Comparison of ENCODE assay signal across 22 mouse cellular contexts in the genomic region with DNA sequence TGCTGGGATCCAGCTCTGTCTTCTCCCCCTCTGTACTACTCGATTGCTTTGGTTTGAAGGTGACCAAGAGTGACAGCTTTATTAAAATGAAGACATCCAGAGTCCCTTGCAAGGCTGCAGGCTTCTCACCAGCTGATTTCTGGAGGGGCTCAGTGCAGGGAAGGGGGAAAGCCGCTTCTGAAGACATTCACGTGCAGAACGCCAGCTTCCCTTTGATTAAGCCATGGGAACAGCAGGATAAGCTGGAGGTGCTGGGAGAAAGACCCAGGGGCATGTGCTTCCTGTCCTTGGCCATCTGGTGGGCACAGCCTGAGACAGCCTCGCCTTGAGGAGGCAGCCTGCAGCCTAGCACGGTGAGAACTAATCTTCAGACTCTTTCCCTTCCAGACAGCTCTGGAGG. TPM values are rescaled to one million over a fixed set of nuclear protein-coding genes. Genes with fewer than 3 reads are reported as not detected.
DNase-seq lines count a peak whose midpoint lies in the region; ATAC-seq and TF ChIP-seq lines count a peak whose summit lies in the region.
"Had no signal": no experiment of that assay in that cellular context is flagged by ENCODE, and none has a peak within 500 bp of the region (broad histone marks: within the 10 kb centered on the region; RNA-seq: fewer than 3 reads in every experiment).

No protein-coding gene starts in this region.

- TF ChIP-seq POLR2A in heart, adult 2 months (IDR thresholded peaks at IDR 0.05; ENCODE audit: insufficient read depth, low read depth, low read length), result no peak

- no peaks in the 10 kb centered on the region; the same call in 1 of the 2 replicates for H3K27me3 ChIP-seq in heart, embryonic 12.5 days (replicated peaks)
- no peaks in the 10 kb centered on the region for H3K27me3 ChIP-seq in heart, adult 2 months (ENCODE audit: control insufficient read depth, insufficient read depth, low read length)
- H3K27me3 ChIP-seq in forebrain, embryonic 12.5 days, result no peaks in the 10 kb centered on the region
- H3K27me3 ChIP-seq in forebrain, embryonic 16.5 days (replicated peaks; ENCODE audit: control insufficient read depth, insufficient read depth, low read length), result no peaks in the 10 kb centered on the region
- H3K27me3 ChIP-seq in midbrain, embryonic 15.5 days (replicated peaks), result no peaks in the 10 kb centered on the region
- H3K27me3 ChIP-seq: embryonic facial prominence, embryonic 15.5 days; neural tube, embryonic 13.5 days had no signal

- H3K27ac ChIP-seq in heart, embryonic 12.5 days (ENCODE audit: poor library complexity, severe bottlenecking), result 0 out of 2 replicates have a peak overlapping the region, but pooled peaks have one; percentile 22
- no peak overlapping the region for H3K27ac ChIP-seq in heart, adult 2 months
- 0 out of 2 replicates have a peak overlapping the region, but pooled peaks have one; percentile 42 for H3K27ac ChIP-seq in forebrain, embryonic 12.5 days
- H3K27ac ChIP-seq in forebrain, embryonic 16.5 days (ENCODE audit: low read length), result no peak overlapping the region
- H3K27ac ChIP-seq in midbrain, embryonic 15.5 days, result 0 out of 2 replicates have a peak overlapping the region, but pooled peaks have one; percentile 38
- H3K27ac ChIP-seq: embryonic facial prominence, embryonic 15.5 days; limb, embryonic 10.5 days; macrophage; neural tube, embryonic 13.5 days had no signal

- no peak for TF ChIP-seq CTCF in heart, adult 2 months (IDR thresholded peaks at IDR 0.05)

- H3K79me2 ChIP-seq in heart, adult 2 months (replicated peaks; ENCODE audit: control insufficient read depth, insufficient read depth, low read length), result no peaks in the 10 kb centered on the region

- H3K4me2 ChIP-seq in heart, embryonic 12.5 days, result no peak overlapping the region
- H3K4me2 ChIP-seq in forebrain, embryonic 12.5 days, result no peak overlapping the region
- H3K4me2 ChIP-seq in forebrain, embryonic 16.5 days (ENCODE audit: low read length), result no peak overlapping the region
- no peak overlapping the region for H3K4me2 ChIP-seq in midbrain, embryonic 15.5 days
- H3K4me2 ChIP-seq: embryonic facial prominence, embryonic 15.5 days; liver, embryonic 11.5 days; neural tube, embryonic 13.5 days had no signal

- intact Hi-C loops in heart, adult 2 months (cut with DNase I), result no loop called here

- TF ChIP-seq EP300 in heart, adult 2 months (IDR thresholded peaks at IDR 0.05; ENCODE audit: insufficient read depth, low read depth, low read length), result no peak

- H3K9ac ChIP-seq in heart, embryonic 12.5 days, result no peak overlapping the region
- no peak overlapping the region for H3K9ac ChIP-seq in heart, adult 2 months (ENCODE audit: low read depth, low read length)
- H3K9ac ChIP-seq in forebrain, embryonic 12.5 days, result no peak overlapping the region
- no peak overlapping the region for H3K9ac ChIP-seq in forebrain, embryonic 16.5 days (replicated peaks; ENCODE audit: low read depth, low read length)
- no peak overlapping the region for H3K9ac ChIP-seq in midbrain, embryonic 15.5 days
- H3K9ac ChIP-seq: embryonic facial prominence, embryonic 15.5 days; neural tube, embryonic 13.5 days had no signal

- no peak for ATAC-seq in heart, embryonic 12.5 days (ENCODE audit: insufficient number of reproducible peaks, low FRiP score)
- 0 out of 2 replicates have a peak, but pooled peaks have one; percentile 44 for ATAC-seq in forebrain, embryonic 12.5 days (ENCODE audit: low FRiP score)
- ATAC-seq in forebrain, embryonic 16.5 days, result peak; percentile 33; the same call in 1 of the 2 replicates
- ATAC-seq in midbrain, embryonic 15.5 days (replicated peaks), result no peak
- ATAC-seq: inflammation-experienced regulatory T-cells, adult 6 months had no signal

- H3K36me3 ChIP-seq in heart, embryonic 12.5 days, result no peaks in the 10 kb centered on the region
- H3K36me3 ChIP-seq in heart, adult 2 months (ENCODE audit: control insufficient read depth, insufficient read depth, low read length), result no peaks in the 10 kb centered on the region
- H3K36me3 ChIP-seq in forebrain, embryonic 12.5 days (replicated peaks), result no peaks in the 10 kb centered on the region
- no peaks in the 10 kb centered on the region for H3K36me3 ChIP-seq in forebrain, embryonic 16.5 days (ENCODE audit: control insufficient read depth, insufficient read depth)
- no peaks in the 10 kb centered on the region for H3K36me3 ChIP-seq in midbrain, embryonic 15.5 days (replicated peaks)
- H3K36me3 ChIP-seq: embryonic facial prominence, embryonic 15.5 days; limb, embryonic 10.5 days; neural tube, embryonic 13.5 days had no signal

- WGBS in heart, embryonic 12.5 days, result 35% methylated on average over 6 of the region's 6 CpGs
- WGBS in heart, adult 2 months, result 60% methylated on average over 6 of the region's 6 CpGs
- 47% methylated on average over 6 of the region's 6 CpGs for WGBS in forebrain, embryonic 12.5 days
- WGBS in forebrain, embryonic 16.5 days, result 34% methylated on average over 6 of the region's 6 CpGs
- WGBS in midbrain, embryonic 15.5 days, result 19% methylated on average over 6 of the region's 6 CpGs

- H3K4me3 ChIP-seq in heart, embryonic 12.5 days, result no peak overlapping the region
- H3K4me3 ChIP-seq in heart, adult 2 months, result no peak overlapping the region
- no peak overlapping the region for H3K4me3 ChIP-seq in forebrain, embryonic 12.5 days (replicated peaks)
- H3K4me3 ChIP-seq in forebrain, embryonic 16.5 days (replicated peaks; ENCODE audit: low read length), result no peak overlapping the region
- H3K4me3 ChIP-seq in midbrain, embryonic 15.5 days, result no peak overlapping the region
- H3K4me3 ChIP-seq: embryonic facial prominence, embryonic 15.5 days; limb, embryonic 10.5 days; neural tube, embryonic 13.5 days had no signal

- no peak for DNase-seq in heart, adult 2 months
- DNase-seq in thymus, postnatal 10 days (ENCODE audit: low spot score in 2 of 2), result no peak
- no peak for DNase-seq in gastrocnemius, adult 18-20 months (ENCODE audit: low spot score)
- no peak for DNase-seq in ovary, postnatal 10 days (ENCODE audit: low spot score)
- DNase-seq: adrenal gland, postnatal 36 days; cerebellum, adult 9-10 months; embryo, embryonic 11 days; heart, adult 18-20 months; heart, postnatal 10 days; kidney, postnatal 4 days; lung, adult 2 months had no signal

- no peaks in the 10 kb centered on the region for H3K9me3 ChIP-seq in heart, embryonic 12.5 days (replicated peaks)
- H3K9me3 ChIP-seq in forebrain, embryonic 12.5 days, result no peaks in the 10 kb centered on the region
- H3K9me3 ChIP-seq in forebrain, embryonic 16.5 days (ENCODE audit: control insufficient read depth, low read length), result no peaks in the 10 kb centered on the region
- H3K9me3 ChIP-seq in midbrain, embryonic 15.5 days, result no peaks in the 10 kb centered on the region
- H3K9me3 ChIP-seq: embryonic facial prominence, embryonic 15.5 days; limb, embryonic 10.5 days; neural tube, embryonic 13.5 days had no signal

- peaks cover 15% of the 10 kb centered on the region for H3K4me1 ChIP-seq in heart, embryonic 12.5 days (replicated peaks)
- H3K4me1 ChIP-seq in heart, adult 2 months (ENCODE audit: control insufficient read depth, insufficient read depth, low read length), result peaks cover 3% of the 10 kb centered on the region
- peaks cover 14% of the 10 kb centered on the region; the same call in 1 of the 2 replicates for H3K4me1 ChIP-seq in forebrain, embryonic 12.5 days
- peaks cover 9% of the 10 kb centered on the region; the same call in 1 of the 2 replicates for H3K4me1 ChIP-seq in forebrain, embryonic 16.5 days (replicated peaks; ENCODE audit: control insufficient read depth, insufficient read depth, low read length)
- peaks cover 22% of the 10 kb centered on the region for H3K4me1 ChIP-seq in midbrain, embryonic 15.5 days

RNA-seq across cellular contexts. Expression of gene Galnt18, which starts 17.0 kb away (rescaled TPM):
- polyA plus RNA-seq in heart, embryonic 12.5 days (2016; fragmentation: Nextera tagmentation; extraction: Ambion mirVana), result 11.1 and 11.5 TPM in 2 replicates
- 10 to 100 TPM; 11.4 to 13.6 TPM for total RNA-seq in heart, adult 2 months (2021)
- polyA plus RNA-seq in heart, adult 2 months (2012; rRNA removed), result 12.1 and 16.6 TPM in 2 replicates
- polyA plus RNA-seq in forebrain, embryonic 12.5 days (2016; fragmentation: Nextera tagmentation; extraction: Ambion mirVana), result 5.0 and 5.6 TPM in 2 replicates
- polyA plus RNA-seq in forebrain, embryonic 16.5 days (2015; fragmentation: Nextera tagmentation; extraction: Ambion mirVana), result 12.0 and 13.6 TPM in 2 replicates
- polyA plus RNA-seq in midbrain, embryonic 15.5 days (2015; fragmentation: Nextera tagmentation; extraction: Ambion mirVana), result 16.8 and 17.9 TPM in 2 replicates
- 1 to 10 TPM; 2.6 to 3.2 TPM for total RNA-seq in gastrocnemius, adult 18-20 months (2021)
- total RNA-seq: monocyte, adult 5-6 weeks had no signal
- polyA plus RNA-seq: inflammation-experienced regulatory T-cells, adult 6 months; macrophage had no signal

Comparison
In these comparisons a context has a peak if more than half of its experiments do, and no peak if none do; other contexts are left out.
1. H3K27ac ChIP-seq: peak in heart, embryonic 12.5 days (single experiment), forebrain, embryonic 12.5 days (single experiment) and midbrain, embryonic 15.5 days (single experiment); none in heart, adult 2 months (single experiment) and forebrain, embryonic 16.5 days (single experiment).
2. ATAC-seq: peak in forebrain, embryonic 12.5 days (single experiment) and forebrain, embryonic 16.5 days (single experiment); none in heart, embryonic 12.5 days (single experiment) and midbrain, embryonic 15.5 days (single experiment).